Mouse (Mus musculus) urinary bladder, adult 2 months (tissue): ENCODE data around the gene Gm20521. TPM values are rescaled to one million over a fixed set of nuclear protein-coding genes. Genes with fewer than 3 reads are reported as not detected.

Experiments
- DNase-seq: peaks from one replicate; pipeline ENCODE4 v3.0.0; 2022; ENCODE audit warnings: low spot score
- polyA plus RNA-seq: library from polyadenylated mRNA; depleted of rRNA; stranded (reverse); fragments of >200 nt; gene quantifications from 2 replicates; pipeline ENCODE4 v1.2.3, GENCODE M21; 2012

The Gm20521 gene
- polyA plus RNA-seq, 1 experiment = 0.40 TPM

GRCm38 (mm10) chr14:54893651-54894181 lies 10.5 kb downstream of the Gm20521 start:
- peak; percentile 93 for DNase-seq

DNA sequence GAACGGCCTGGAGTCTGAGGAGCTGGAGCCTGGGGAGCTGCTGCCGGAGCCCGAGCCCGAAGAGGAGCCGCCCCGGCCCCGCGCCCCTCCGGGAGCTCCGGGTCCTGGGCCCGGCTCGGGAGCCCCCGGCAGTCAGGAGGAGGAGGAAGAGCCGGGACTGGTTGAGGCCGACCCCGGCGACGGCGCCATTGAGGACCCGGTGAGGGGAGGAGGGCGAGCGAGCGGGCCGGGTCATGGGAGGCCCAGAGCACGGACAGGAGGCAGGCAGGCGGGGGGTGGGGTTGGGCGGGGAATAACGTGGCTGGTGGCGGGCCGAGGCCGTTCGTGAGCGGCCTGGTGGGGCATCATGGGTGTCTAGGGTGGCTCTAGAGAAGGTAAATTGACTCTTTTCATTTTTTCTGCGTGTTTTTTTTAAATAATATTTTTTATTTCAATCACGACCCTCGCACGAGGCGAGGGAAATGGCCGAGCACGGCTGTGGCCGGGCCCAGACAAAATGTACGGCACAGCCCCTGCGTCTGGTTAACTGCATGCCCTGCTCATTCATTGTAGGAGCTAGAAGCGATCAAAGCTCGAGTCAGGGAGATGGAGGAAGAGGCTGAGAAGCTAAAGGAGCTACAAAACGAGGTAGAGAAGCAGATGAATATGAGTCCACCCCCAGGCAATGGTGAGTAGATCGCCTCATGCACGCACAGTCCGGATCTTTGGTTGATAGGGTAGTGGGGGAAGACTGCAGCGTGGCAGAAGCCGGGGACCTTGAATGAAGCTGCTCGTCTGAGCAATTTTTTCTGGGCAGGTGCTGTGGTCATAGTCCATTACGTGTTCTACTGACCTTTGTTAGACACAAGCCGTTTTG lies 11.3 kb downstream of the Gm20521 start:
- DNase-seq = no peak

GRCm38 (mm10) chr14:54897445-54897844 lies 14.2 kb downstream of the Gm20521 start:
- DNase-seq = no peak

DNA sequence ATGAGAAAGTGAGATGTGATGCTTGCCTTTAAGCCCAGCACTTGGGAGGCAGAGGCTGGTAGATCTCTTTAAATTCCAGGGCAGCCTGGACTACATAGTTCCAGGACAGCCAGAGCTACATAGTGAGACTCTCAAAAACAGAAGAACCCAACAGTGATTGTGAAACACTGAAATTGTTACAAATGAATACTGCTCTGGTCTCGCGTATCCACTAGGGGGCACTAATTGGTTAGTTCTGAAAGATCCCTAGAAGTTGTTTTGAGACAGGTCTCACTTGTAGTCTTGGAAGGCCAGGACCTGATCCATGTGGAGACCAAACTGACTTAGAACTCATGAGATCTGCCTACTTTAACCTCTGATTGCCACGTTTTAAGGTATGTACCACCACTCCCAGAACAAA lies 17.1 kb downstream of the Gm20521 start:
- no peak for DNase-seq

DNA sequence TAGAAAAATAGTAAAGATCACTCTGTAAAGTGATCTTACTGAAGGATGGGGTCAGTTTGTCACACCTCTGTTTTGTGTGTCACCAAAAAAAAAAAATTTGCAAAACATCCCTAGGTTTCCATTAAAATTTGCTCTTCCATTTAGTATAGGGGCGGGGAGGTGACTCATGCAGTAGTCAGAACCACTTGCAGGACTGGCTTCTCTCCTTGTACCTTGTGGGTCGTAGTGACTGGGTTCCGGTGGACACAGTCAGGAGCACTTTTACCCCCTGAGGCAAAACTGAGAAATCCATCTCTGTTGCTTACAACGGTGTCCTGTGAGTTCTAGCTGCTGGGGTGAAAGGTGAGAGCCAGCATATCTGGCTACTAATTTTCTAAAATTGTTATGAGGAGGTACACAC lies 20.4 kb downstream of the Gm20521 start:
- DNase-seq = no peak

DNA sequence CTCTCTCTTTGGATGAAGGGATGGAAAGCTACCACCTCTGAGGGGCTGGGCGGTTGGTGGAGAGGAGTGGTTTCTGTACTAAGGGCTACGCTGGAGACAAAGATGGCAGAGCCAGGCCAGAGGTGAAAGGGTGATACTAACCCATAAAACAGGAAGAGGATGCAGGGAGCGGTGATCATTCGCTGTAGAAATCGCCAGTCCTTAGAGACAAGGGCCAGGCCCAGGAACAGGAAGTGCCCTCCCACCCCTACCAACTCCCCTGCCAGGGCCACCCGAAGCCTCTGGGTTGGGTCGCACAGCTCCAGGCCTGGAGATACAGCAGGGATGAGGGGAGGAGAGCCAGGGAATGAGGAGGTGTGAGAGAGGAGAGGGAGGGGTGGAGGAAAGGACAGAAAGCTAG lies 25.4 kb downstream of the Gm20521 start:
- no peak for DNase-seq

- DNase-seq = no peak
Observed at GRCm38 (mm10) chr14:54912109-54912850, 29.0 kb downstream of the Gm20521 start.

GRCm38 (mm10) chr14:54912886-54913285 lies 29.6 kb downstream of the Gm20521 start, which contains the start of gene Slc22a17:
Gene Slc22a17 (minus strand): TSS chr14:54913132.
- DNase-seq = peak; percentile 54

DNA sequence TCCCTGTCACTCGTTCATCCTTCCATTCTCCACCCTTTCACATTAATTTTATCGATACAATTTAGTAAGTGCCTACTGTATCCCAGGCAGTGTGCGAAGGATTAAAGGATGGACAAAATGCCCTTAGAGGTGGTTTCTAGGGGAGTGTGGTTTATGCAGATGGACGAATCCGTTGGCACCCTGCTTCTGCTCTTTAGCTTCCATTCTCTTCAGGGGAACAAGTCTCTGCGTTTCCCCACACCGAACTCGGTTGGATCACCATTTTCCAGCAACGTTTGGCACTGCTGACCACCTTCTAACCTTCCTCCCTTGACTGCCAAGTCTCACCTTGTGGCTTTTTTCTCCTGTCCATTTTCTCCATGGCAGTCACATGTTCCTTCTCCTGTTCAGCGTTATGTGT lies 30.1 kb downstream of the Gm20521 start:
- DNase-seq = no peak

DNA sequence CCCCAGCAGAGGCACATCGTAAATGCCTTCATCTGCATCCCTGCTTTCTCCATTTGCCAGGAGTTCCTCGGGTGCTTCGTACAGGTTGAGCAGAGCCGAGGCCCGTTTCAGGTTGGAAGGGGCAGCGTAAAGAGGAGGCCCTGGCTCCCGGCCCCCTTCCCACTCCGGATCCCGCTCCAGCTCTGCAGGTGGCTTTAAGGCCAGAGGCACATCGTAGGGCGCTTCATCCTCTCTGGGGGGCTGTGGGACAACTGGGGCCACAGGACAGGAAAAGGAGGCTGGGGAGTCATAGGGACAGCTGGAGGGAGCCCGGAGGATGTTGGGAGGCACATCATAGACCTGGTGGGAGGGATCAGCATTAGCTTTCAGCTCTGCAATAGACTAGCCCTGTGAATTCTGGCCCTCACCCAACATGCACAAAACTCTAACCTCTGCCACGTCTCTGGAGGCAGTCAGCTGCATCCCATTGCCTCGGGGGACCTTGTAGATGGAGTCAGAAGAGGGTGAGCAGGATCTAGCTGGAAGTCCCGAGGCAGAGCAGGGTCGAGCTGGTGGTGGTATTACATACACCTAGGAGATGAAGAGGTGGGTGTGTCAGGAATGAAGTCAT lies 36.9 kb downstream of the Gm20521 start:
- DNase-seq = no peak

GRCm38 (mm10) chr14:54924641-54925348 lies 41.6 kb downstream of the Gm20521 start:
- peak; percentile 46 for DNase-seq

GRCm38 (mm10) chr14:54925349-54926342 lies 42.4 kb downstream of the Gm20521 start, which contains the start of gene Efs:
Gene Efs (minus strand): TSS chr14:54926126.
- DNase-seq = peak; percentile 80

DNA sequence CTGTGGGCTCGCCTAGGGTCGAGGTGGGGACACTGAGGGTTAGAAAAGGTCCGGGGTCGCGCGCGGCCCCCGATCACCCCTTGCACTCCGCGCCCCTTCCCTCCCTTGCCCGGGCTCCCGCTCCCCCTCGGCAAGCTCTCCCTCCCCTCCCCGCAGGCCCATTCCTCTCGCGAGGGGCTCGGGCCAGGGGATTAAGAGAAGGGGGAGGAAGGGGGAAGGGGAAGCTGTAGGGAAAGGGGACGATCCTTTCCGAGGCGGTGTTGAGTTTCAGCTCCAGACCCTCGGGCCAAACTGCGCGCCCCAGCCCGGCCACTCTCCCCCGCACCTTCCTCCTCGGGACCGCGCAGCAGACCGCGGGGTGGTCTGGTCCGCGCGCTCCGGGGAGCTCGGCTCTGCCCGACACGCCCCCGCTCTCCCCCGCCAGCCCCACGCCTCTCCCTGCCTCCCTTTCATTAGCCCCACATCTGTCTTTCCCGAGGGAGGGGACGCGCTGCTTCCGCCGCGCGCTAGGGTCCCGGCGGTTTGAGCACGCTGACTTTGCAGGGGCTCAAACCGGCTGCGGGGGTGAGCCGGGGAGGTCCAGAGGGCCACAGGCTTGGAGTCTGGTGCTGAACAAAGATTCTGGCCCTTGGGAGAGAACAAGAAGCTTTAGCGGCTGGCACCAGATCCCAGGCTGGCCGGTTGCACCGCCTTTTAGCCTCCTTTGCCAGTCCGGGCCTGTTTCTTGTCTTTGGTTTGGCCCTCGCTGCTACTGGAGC lies 43.3 kb downstream of the Gm20521 start:
- DNase-seq = peak; percentile 67

GRCm38 (mm10) chr14:54927296-54927695 lies 44.1 kb downstream of the Gm20521 start:
- no peak for DNase-seq

- no peak for DNase-seq
Observed at GRCm38 (mm10) chr14:54929801-54930200, 46.6 kb downstream of the Gm20521 start.

DNA sequence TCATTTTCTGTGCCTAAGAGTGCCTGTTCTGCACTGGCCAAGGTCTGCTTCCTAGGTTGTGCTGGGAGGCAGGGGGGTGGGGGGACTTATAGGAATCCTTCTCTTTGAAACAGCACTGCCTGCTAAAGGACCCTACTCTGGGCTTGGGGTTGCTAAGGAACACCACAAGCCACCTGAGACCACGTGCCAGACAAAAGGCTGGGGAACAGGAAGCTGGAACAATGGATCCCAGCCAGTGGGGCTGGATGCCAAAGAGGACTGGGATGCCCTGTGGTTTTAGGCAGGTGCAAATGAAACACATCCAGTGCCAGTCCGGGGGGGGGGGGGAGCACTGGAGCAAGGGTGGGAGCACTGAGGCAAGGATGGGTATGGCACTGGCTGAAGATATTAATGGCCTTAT lies 47.2 kb downstream of the Gm20521 start:
- DNase-seq = no peak

DNA sequence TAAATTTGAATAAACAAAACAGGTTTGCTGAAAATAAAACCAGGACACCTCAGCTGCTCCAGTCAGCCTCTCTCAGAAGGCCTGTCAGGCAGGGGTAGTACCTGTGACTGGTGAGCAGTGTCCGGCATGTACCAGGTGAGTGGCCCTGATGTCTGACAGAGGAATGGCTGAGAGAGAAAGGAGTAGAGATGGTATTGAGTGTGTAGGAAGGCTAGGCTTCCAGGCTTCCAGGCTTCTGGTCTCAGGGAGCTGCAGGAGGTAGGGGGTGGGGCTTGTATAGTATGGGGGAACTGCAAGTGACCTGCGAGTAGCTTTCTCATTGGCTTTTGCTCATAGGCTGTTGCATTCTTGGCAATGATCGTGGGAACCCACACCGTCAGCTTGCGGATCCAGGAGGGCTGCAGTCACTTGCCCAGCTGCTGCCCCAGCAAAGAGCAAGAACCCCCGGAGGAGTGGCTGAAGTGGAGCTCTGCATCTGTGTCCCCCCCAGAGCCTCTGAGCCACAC lies 49.5 kb downstream of the Gm20521 start, which contains the start of gene Il25:
TSS of gene Il25 (plus strand) at position 51 of the 506 bp plus-strand sequence.
- no peak for DNase-seq

DNA sequence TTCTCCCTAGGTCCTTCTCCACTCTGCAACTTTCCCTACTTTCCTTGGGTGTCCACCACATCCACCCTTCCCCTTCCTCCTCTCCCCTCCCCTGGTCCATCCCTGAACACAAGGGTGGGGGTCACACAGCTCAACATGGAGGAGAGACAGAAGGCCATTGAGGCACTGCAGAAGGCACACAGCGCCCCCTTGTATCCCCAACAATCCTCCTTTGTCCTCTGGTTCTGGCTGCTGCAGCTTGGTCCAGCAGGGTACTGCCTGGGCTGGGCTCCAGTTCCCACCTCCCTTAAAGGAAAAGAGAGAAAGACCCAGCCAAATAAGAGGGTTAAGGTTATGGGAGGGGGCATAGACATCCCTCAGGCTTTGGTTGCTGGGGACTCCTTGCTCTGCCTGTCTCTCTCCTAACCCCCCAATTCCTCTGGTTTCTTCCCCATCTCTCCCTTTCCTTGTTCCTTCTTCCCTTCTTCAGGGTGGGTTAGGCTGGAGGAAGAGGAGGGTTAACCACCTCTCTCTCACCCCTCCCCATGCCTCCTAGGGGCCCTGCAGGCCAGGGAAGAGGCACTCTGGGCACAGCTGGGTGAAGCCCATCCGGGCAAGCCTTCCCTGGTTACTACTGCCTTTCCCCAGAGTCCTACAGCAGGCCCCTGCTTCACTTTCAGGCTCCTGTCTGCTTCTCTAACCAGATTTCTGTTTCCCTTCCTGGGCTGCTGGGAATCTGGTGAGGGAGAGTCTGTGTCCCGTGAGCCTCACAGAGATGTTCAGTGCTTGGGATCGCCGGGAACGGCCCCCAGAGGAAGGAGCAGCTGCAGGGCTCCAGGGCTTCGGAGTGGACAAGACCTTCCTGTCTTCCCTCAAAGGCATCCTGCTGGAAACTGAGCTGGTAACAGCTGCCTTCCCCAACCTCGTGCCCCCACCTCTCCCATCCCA lies 52.9 kb downstream of the Gm20521 start, which contains the start of gene Cmtm5:
TSS of gene Cmtm5 (plus strand) at position 358 of the 927 bp plus-strand sequence.
- DNase-seq = no peak
